Mouse (Mus musculus) cortical plate, adult 2 months (tissue): ENCODE data around the gene Fbxo45.

ENCODE experiments used
- CTCF ChIP-seq: fragments of 200-500 bp; IDR thresholded peaks from 2 replicates; pipeline ENCODE4 v1.5.1; 2011; ENCODE audit warnings: mild to moderate bottlenecking, control low read depth, low read length; ENCODE audit not compliant: insufficient read depth; ENCODE audit errors: extremely low read depth
- POLR2A ChIP-seq: fragments of 200-500 bp; IDR thresholded peaks from 2 replicates; pipeline ENCODE4 v1.6.1; 2011; ENCODE audit warnings: mild to moderate bottlenecking, low read length, control low read depth; ENCODE audit not compliant: insufficient read depth; ENCODE audit errors: extremely low read depth

DNA sequence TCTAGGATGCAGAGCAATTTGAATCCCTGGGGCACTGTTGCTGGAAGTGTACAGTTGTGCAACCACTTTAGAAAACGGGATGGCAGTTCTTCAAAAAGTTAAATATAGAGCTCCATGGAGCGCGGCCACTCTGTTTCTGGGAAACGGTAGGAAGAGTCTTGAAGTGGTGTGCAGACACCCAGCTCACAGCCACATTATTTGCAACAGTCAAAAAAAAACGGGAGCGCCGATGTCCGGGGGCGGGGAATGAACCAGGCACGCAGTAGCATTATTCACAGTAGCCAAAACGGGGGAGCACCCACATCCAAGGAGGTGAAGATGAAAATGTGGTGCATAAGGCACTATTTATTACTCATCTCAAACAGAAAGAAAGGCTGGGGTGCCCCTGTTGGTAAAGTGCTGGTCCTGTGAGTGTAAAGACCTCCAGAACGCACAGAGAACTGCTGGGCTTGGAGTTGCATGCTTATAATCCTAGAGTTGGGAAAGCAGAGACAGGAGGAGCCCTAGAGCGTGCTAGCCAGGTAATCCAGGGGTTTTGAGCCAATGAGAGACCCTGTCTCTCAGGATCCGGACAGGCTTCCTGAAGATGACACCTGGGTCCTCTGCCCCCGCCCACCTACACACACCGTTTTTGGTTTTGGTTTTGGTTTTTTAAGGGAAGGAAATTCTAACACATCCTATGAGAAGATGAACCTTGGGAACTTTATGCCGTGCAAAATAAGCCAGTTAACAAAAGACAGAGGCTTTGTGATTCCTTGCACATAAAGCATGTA lies 32.0 kb downstream of the Fbxo45 start:
- TF ChIP-seq CTCF, result no peak
- TF ChIP-seq POLR2A, result no peak
